Mouse (Mus musculus) bone marrow macrophage, adult 2 months (primary cell): Measurements from ENCODE around the gene Man1a.

Experiments
- CTCF ChIP-seq: IDR thresholded peaks from 2 replicates; pipeline ENCODE4 v1.5.1; 2012; ENCODE audit warnings: low read depth, mild to moderate bottlenecking, low read length, moderate library complexity
- POLR2A ChIP-seq: IDR thresholded peaks from 2 replicates; pipeline ENCODE4 v1.6.1; 2012; ENCODE audit warnings: mild to moderate bottlenecking, low read depth, low read length, borderline replicate concordance

GRCm38 (mm10) chr10:54043358-54043757 is 33.1 kb downstream of the Man1a start:
- no peak for TF ChIP-seq CTCF
- no peak for TF ChIP-seq POLR2A
